Mouse (Mus musculus) embryonic facial prominence, embryonic 12.5 days (tissue): ENCODE data around the gene Nt5dc3. TPM values are rescaled to one million over a fixed set of nuclear protein-coding genes. Genes with fewer than 3 reads are reported as not detected.

Experiments used
- polyA plus RNA-seq: library from polyadenylated mRNA; unstranded; fragments of >200 nt; fragmentation: Nextera tagmentation; extraction: Ambion mirVana; gene quantifications from 2 replicates; pipeline ENCODE4 v1.2.1, GENCODE M21; 2016

Gene Nt5dc3
- polyA plus RNA-seq, 1 experiment from 2014 or later: 1.4 TPM

Other genes with a start within 250 kb of the Nt5dc3 start
- gene Hsp90b1, start 73.5 kb upstream of the Nt5dc3 start, polyA plus RNA-seq: 615 and 661 TPM in 2 replicates
- 1.8 and 2.3 TPM in 2 replicates for gene Ttc41, start 73.2 kb upstream of the Nt5dc3 start, polyA plus RNA-seq
- gene Gm49358, start 15.0 kb upstream of the Nt5dc3 start, polyA plus RNA-seq: not detected in 2 replicates
- 0.11 and 0.27 TPM in 2 replicates for gene Stab2, start 229.0 kb downstream of the Nt5dc3 start, polyA plus RNA-seq